Mouse (Mus musculus) CD8-positive naive resting alpha-beta T cell, adult 2 months (primary cell): ENCODE results near the gene Fgfrl1.

Experiments used
- DNase-seq, 2 experiments: peaks; one replicate each; pipeline ENCODE4 v3.0.0; 2022; ENCODE audit warnings: low read depth in 2 of 2, low spot score in 2 of 2

The Fgfrl1 gene

DNA sequence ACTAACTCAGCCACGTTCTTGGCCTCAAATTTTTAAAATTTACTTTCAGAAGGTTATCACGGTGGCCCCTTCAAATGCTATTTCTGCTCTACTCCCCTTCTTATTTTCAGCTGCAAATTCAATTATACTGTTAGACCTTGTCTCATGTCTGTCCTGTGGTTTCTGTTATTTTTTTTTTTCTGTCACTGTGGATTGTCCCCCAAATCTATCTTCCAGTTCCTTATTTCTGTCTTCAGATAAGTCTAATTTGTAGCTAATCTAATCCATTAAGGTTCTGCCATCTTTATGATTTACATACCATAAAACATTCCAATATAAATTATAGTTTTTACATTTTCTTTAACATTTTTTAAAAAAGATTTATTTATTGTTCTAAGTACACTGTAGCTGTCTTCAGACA, 24.8 kb upstream of the Fgfrl1 start:
- no peak for DNase-seq

DNA sequence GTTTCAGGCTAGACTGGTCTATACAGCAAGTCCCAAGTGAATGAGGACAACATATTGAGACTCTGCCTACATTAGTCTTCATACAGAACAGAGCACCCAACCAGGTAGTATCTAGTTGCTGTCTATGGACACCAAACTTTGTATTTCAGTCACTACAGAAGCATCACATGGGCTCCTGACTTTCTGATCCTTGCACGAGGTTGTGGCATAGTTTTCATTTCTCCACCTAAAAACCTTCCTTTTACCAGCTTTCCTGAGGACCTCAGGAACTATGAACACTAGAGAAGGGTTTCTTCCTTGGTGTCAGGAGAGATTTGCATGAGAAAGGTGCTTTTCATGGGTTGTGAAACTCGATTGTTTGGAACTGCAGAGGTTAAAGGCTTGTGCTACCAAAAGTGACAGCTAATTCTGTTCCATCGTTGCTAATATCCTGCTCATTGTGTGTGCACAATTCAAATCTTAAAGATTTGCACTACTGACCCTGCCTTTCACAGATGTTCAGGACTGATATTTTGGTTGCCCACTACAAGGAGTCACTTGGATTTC, 23.7 kb upstream of the Fgfrl1 start:
- DNase-seq = no peak

DNA sequence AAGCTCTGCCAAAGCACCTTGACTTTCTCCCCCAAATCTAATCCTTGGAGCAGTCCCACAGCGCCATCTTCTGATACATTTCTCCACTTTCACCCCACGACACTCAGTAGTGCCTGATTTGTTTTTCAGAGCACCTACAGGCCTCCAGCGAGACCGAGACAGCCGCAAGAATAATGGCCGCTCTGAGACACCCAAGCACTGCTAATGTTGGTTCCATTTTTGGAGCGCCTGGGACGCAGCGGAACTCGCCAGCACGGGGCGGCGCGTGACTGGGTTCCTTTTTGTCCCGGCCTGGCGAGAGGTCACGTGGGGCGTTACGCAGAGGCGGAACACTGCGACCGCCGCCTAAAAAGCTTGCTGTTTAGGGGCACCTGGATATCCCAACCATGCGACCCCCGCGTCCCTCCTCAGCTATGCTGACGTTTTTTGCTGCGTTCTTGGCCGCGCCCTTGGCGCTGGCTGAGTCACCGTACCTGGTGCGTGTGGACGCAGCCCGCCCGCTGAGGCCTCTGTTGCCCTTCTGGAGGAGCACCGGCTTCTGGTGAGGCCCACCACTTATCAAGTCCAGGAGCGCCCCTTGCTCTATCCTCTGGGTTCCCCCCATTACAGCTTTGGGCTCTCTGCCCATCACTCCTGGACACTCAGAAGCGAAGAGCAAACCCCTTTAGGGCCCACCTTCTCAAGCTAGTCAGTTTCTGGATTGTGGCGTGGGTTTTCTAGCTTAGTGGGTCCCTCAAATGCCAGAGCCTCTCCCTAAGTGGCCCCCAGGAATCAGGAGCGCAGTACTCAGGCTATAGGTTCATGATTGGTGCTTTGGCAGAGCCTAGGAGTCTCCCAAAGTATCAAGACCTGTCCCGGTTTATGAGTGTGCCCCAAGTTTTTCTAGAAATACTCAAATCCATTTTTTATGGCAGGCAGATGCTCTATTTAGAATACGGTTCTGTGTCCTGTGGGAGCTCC, 22.9 kb upstream of the Fgfrl1 start, which contains the start of gene Dgkq:
TSS of gene Dgkq (minus strand) at position 696 of the 960 bp plus-strand sequence.
- peak; percentile 74 to 81 for DNase-seq

DNA sequence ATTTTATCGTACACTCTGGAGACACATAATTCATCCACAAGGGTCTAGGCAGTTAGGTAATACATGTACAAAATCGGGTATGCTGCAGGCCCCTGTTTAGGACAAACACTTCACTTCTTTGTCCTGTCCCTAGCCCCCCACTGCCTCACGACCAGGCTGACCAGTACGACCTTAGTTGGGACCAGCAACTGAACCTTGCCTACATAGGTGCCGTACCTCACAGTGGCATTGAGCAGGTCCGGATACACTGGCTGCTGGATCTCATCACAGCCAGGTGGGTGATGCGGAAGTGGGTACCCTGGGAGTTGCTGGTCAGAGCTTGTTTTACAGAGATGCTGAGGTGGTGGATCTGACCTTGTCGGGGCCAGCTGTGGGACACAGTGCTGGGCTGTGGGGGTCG, 22.2 kb upstream of the Fgfrl1 start:
- no peak for DNase-seq

DNA sequence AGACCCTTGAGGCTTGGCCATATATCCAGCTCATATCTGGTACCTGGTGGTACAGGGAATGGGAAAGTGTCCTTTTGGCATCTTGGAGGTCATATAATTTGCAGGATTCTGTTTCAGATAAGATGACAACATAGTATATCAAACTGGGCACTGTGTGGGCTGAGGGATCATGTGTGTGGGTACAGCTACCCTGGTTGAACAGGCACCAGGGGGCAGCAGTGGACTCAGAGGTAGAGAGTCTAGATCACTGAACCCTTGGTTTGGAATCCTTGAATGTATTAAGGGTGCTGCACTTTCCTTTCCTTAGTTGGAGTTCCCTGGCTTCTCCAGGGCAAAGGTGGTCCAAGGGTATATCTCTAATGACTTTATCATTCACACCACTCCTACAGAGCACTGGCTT, 21.4 kb upstream of the Fgfrl1 start:
- DNase-seq = peak in 1 of 2 experiments; percentile 42

DNA sequence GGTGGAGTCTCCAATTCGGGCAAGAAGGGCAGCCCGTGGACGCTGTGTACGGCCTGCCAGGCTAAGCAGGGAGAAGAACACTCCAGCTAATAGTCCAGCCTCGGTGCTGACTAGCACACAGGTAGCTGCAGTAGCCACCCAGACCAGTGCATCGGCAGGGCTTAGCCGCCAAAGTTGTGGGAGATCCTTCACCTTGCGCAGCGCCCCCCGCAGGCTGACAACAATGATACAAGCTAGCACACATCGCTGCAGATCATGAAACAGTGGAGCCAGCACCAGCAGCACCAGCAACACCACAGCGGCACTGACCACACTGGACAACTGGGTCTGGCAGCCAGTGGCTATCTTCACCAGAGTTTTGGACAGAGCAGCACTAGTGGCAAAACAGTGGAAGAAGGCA, 20.4 kb upstream of the Fgfrl1 start:
- no peak for DNase-seq

DNA sequence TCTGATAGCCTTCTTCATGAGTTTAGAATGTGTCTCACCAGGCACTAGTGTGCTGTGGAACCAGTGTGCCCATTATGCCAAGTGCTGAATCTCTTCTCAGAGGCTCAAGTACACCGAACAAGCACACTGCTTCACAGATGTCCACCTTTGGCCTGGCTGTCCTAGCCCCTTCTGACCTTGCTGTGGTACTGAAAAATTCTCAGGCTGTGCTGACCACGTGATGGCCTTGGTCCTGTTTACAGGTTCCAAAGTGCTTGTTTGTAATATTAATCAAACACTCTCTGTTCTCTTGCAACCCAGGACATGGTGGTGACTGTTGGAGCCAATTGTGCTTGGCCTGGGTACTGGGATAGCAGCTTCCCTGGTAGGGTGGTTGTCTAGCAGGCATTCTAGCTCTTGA, 17.6 kb upstream of the Fgfrl1 start:
- DNase-seq = no peak

DNA sequence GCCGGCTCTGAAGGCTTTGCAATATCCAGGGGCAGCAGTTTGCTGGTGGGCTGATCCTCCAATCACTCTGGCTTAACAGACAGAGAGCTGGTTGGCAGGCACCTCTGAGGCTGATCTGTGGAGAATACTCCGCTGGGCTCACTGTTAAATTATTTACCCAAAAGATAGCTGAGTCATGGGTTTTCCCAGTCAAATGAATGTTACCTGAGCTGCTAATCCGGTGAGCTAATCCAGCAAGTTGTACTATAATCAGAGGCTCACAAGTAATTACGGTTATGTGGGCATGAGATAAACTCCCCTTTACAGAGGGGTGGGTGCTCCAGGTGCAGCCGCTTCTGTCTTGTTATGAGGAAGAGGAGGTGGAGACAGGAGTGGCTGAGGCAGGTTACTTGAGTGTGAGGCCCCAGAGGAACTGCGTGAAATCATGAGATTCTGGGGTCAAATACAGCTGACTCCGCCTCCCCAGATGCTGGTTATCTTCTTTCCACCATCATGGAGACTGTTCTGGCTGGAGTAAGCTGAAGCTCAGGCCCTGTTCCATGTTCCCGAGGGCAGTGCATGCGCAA, 16.8 kb upstream of the Fgfrl1 start, which contains the start of gene Slc26a1:
TSS of gene Slc26a1 (minus strand) at position 319 of the 566 bp plus-strand sequence.
- DNase-seq = no peak

DNA sequence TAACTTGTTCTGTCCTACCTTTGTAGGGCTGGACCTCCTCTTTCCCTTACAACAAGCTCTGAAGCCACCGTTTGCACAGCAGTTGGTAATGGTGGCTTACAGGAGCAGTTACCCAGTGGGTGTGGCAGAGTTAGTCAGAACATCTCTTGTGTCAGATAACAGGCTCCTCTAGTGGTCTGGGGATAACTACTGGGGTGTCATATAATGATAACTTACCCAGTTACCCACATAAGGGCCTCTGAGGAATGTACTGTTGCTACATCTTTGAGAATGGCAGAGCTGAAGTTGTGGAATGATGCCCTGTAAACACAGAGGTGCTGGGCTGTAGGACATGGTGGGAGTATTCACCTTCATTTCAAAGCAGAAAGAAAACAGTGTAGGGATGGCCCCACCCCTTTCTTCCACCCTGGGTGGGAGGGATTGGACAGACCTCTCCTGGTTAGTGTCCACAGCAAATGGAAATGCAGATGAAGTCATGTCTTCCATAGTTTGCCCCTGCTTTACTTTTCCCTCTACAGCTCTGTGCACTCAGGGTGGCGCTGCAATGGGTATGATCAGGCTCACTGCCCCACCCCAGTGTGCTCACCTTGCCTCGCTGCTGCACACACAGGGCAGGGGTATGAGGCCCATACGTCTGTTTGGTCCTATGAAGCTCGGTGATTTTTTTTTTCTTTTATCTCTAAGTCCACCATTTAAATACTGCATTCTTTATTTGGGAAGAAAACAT, 15.2 kb upstream of the Fgfrl1 start:
- DNase-seq = no peak

DNA sequence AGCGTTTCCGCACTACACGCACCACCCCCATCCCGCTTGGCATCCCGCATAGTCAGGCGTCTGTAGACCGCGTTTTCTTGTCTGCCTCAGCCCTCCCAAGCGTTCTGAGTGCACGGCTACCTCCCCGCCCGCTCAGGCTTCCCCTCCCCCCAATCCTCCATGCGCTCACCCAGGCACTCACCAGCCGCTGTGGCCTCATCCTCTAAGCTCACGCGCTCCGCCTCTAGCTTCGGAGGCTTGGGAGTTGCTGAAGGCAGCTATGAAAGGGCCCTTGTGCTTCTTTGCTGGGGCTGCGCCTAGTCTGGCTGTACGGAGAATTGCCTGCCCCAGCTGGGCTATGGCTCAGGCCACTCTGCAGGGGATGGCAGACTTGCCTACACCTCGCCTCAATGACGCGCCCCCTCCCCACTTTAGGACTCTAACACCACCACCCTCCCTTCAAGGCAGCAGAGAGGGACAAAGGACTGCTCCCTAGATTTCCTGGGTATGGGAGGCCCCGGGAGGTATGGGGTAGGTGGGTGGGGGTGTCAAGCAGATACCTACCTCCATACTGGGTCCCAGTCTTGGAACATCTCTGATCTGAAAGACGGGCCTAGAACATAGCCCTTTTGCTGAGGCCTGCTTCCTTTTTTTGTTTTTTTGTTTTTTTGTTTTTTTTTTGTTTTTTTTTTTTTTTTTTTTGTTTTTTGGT, 14.4 kb upstream of the Fgfrl1 start:
- no peak for DNase-seq

DNA sequence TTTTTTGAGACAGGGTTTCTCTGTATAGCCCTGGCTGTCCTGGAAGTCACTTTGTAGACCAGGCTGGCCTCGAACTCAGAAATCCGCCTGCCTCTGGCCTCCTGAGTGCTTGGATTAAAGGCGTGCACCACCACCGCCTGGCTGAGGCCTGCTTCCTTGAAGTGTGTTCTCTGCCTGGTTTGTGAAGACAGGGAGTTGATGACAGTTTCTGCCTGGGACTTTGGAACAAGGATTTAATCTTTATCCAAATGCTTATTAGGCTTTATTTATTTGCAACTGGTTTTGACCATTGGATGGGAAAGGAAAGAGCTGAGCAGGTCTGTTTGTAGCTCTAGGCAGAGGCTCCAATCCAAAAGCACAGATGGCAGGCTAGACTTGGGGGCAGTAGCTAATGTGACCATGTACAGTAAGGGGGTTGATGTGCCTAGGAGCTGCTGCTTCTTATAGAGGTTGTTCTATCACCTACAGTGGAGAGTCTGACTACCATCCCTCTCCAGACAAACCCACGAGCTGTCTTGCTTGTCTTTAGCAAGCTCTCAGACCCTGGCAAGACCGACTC, 13.8 kb upstream of the Fgfrl1 start:
- DNase-seq = no peak

DNA sequence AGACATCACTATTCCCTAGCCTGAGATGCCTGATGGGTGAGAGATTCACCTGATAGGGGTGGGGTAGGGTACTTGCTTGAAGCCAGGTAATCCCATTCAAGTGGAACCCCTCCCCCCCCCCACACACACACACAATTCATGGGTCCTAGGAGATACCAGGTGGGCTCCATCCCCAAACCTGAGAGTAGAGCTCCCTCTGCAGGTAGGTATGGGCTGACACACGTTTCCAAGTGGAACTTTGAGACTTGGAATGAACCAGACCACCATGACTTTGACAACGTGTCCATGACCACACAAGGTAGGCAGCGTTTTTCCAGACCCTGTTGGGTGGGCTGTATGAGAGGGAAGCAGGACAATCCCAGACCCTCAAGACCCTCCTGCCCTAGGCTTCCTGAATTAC, 12.3 kb upstream of the Fgfrl1 start:
- no peak for DNase-seq

DNA sequence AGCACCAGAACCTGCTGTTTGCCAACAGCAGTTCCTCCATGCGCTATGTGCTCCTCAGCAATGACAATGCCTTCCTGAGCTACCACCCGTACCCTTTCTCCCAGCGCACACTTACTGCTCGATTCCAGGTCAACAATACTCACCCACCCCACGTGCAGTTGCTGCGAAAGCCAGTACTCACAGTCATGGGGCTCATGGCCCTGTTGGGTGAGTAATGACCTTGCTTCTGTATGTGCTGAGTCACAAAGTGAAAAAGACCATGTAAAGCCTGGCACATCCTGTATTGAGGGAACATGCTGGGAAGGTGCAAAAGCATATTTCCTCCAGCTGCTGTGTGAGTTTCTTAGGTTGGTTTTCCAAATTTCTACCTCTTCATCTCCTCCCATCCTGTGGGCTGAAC, 11.3 kb upstream of the Fgfrl1 start:
- DNase-seq = no peak

DNA sequence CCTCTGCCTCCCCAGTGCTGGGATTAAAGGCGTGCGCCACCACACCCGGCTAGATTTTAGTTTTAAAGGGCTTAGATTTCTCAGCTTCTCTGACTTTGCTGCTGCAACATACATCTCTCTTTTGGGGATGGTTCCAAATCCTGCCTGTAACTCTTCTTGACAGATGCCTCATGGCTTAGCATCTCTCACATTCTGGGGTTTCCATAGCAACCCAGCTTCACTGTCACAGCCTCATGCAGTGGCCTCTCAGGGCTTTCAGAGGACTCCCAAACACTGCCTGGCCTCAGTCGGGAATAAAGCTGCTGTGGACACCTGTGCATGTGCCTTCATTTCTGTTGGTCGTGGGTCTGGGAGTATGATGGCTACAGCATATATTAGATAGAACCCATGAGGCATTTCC, 3.1 kb upstream of the Fgfrl1 start:
- no peak for DNase-seq

DNA sequence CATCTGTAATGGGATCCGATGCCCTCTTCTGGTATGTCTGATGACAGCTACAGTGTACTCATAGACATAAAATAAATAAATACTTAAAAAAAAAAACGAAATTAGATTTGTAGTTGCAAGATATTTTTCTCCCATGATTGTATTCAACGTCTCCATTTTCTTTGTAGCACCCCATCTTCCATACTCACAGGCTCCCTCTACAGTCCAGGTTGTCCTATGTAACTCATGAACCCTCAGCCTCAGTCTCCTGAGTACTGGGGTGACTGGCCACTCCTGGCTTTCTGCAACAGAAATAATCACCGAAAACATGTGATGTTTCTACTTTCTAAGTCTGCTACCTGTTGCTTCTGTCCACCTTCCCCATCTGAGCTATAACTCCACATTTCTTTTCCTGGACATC, 1.0 kb upstream of the Fgfrl1 start:
- no peak for DNase-seq

DNA sequence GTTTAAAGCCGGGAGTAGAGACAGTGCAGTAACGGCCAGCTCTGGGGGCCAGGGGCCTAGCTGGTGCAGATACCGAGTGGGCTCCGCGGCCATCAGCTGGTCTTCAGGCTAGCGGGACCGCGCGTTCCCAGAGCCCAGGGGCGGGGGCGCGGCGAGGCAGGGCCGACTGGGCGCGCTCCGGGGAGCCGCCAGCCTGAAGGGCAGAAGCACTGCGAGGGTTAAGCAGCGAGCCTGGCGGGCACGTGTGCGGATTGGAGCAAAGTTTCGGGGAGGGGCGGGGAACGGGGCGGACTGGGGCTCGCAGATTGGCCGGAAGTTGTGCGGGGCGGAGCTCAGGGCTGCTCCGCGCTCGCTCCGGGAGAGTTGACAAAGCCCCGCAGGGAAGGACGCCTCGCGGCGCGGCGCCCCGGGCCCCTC, 1.7 kb downstream of the Fgfrl1 start:
- peak; percentile 70 to 77 for DNase-seq

DNA sequence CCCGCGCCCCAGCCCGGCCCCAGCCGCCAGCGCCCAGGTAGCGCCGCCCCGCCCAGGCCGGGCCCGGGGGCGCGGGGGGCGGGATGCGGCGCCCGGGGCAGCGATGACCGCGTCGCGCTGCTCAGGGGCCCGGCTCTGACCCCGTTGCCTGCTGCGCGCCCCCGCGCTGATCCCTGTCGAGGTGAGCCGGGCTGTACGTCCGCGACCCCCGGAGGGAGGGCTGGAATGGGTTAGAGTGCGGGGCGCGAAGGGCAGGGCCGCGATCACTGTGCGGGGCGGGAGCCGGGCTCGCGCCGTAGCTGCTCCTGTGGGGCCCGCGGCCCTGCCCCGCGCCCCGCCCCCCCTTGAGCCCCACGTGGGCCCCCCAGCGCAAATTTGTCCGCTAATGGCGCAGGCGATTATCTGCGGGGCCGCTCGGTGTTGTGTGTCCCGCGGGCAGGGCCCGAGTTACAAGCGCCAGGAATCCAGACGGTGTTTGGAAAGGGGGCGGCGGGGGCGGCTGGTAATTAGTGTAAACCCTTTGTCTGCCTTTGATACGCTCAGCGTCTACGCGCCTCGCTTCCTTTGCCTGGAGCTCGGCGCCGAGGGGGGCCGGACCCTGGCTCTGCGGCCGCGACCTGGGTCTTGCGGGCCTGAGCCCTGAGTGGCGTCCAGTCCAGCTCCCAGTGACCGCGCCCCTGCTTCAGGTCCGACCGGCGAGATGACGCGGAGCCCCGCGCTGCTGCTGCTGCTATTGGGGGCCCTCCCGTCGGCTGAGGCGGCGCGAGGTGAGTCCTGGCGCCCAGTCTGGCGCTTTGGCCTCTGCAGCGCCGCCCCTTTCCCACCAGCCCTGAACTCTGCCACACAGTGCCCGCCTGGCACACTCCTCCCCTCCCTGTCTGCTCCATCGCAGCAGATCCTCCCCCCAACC, 2.4 kb downstream of the Fgfrl1 start:
- peak in 1 of 2 experiments; percentile 31 for DNase-seq

DNA sequence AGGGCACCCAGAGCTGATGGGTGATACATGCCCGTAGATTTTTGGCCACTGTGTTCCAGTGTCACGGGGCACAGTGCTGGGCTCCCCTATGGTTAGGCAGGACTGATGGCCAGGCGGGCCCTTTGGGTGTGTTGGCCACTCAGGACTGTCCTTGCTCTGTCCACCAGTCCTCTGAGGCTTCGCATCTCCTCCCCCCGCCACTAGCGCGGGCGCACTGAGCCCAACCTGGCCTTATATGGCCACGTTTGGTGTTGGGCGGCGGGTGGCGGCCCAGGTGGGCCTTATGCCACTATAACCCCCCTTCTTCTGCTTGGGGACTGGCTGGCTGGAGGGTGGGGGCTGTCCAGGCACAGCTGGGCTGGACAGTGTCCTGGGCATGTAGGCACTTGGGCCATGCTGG, 3.7 kb downstream of the Fgfrl1 start:
- no peak for DNase-seq

DNA sequence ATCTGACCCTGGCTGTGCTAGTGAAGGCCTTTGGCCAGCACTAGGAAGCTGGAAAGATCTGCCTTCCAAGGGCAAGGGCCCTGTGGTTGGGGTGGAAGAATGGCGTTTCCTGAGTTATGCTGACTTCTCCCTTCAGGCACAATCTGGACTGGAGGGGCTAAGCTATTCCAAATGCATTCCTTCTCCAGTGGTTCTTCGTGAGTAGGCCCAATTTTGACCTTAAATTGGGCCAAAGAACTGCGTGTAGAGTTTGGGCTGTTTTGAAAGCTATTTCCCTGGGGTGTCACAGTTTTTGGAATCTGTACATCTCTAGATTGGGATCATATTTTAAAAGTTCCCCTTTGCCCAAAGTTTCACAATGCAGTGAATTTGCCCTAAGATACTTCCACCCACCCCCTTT, 4.4 kb downstream of the Fgfrl1 start:
- no peak for DNase-seq

DNA sequence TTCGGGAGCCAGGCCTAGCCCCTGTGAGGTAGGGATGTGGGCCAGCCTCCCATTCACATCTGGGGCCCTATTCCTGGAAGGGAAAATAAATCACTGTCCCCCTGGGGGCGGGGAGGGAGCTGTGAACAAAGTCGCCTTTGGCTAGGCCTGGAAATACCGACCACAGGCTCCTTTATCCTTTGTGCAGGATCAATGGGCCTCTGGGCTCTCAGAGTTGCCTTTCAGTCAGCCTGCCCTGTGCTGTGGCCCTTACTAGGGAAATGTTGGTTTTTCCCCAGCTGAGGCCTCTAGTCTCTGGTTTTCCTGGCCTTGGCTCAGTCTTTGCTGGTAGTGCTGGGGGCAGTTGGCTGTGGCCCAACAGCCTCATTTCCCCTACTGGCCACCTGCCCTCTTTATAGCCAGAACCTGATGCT, 5.2 kb downstream of the Fgfrl1 start:
- no peak for DNase-seq
